Comparison of ENCODE assay signal across 28 mouse cellular contexts in the genomic region with DNA sequence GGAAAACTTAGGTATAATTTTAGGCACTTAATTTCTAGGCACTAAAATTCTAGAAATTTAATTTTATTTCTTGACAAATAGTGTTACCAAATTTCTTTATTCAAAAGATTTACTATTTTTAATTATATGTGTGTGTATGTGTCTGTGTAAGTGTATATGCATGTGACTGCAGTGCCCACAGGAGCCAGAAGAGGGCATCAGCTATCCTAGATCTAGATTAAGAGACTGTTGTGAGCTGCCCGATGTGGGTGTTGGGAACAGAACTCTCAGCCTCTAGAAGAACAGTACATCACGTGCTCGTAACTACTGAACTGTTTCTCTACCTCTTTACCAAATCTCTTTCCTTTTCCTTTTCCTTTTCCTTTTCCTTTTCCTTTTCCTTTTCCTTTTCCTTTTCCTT.
A peak's percentile ranks its signal among the peaks of the same experiment; 100 is the strongest.
DNase-seq lines count a peak whose midpoint lies in the region; ATAC-seq and TF ChIP-seq lines count a peak whose summit lies in the region.
"Had no signal": no experiment of that assay in that cellular context is flagged by ENCODE, and none has a peak within 500 bp of the region (broad histone marks: within the 10 kb centered on the region; RNA-seq: fewer than 3 reads in every experiment).

No protein-coding gene starts in this region.

- no peak for TF ChIP-seq EP300 in lung, postnatal 0 days (IDR thresholded peaks at IDR 0.05)

- CTCF ChIA-PET in Patski (lab: Charles Lee): no interaction called here

- no peak overlapping the region for H3K9ac ChIP-seq in hindbrain, postnatal 0 days (replicated peaks; ENCODE audit: low read length)
- H3K9ac ChIP-seq in hindbrain, embryonic 13.5 days: no peak overlapping the region
- no peak overlapping the region for H3K9ac ChIP-seq in lung, postnatal 0 days (replicated peaks; ENCODE audit: low read depth)
- H3K9ac ChIP-seq: hindbrain, embryonic 14.5 days; liver, embryonic 12.5 days; liver, postnatal 0 days; neural tube, embryonic 12.5 days had no signal

- ATAC-seq in hindbrain, postnatal 0 days: no peak
- no peak for ATAC-seq in hindbrain, embryonic 13.5 days (ENCODE audit: low FRiP score)
- ATAC-seq in lung, postnatal 0 days: no peak
- no peak for ATAC-seq in Patski
- ATAC-seq: CD4-positive, CD25-positive, alpha-beta regulatory T cell, adult 4 months; liver, embryonic 12.5 days; liver, postnatal 0 days; midbrain, embryonic 16.5 days had no signal

- no peak overlapping the region for H3K4me2 ChIP-seq in hindbrain, postnatal 0 days (ENCODE audit: low read depth, low read length)
- H3K4me2 ChIP-seq in hindbrain, embryonic 13.5 days: no peak overlapping the region
- H3K4me2 ChIP-seq in lung, postnatal 0 days (replicated peaks; ENCODE audit: low read depth, low read length): no peak overlapping the region
- H3K4me2 ChIP-seq: heart, embryonic 11.5 days; hindbrain, embryonic 14.5 days; liver, embryonic 12.5 days; neural tube, embryonic 12.5 days had no signal

- DNase-seq in hindbrain, postnatal 0 days (ENCODE audit: low spot score): no peak
- no peak for DNase-seq in lung, postnatal 0 days (ENCODE audit: low spot score)
- no peak for DNase-seq in lung, postnatal 10 days
- DNase-seq in Patski (ENCODE audit: low read depth, low spot score): no peak
- DNase-seq in adrenal gland, adult 2 months: no peak
- DNase-seq in right cerebral cortex, postnatal 4 days: no peak
- DNase-seq: adrenal gland, postnatal 36 days; cerebellum, adult 18-20 months; gastrocnemius, postnatal 25 days; heart, adult 11 months; heart, postnatal 4 days; kidney, adult 9 months; kidney, postnatal 10 days; layer of hippocampus, adult 9-11 months; liver, postnatal 0 days; lung, postnatal 14 days; thymus, adult 2 months; thymus, postnatal 36 days had no signal

- in situ Hi-C loops in Patski (cut with MboI; ENCODE audit: low pct_unique_long_range_greater_than_20kb): no loop called here

- peak; percentile 23; the same call in 1 of the 2 replicates for TF ChIP-seq CTCF in hindbrain, postnatal 0 days (IDR thresholded peaks at IDR 0.05; ENCODE audit: low read depth)
- TF ChIP-seq CTCF in lung, postnatal 0 days (IDR thresholded peaks at IDR 0.05): 0 out of 2 replicates have a peak, but pooled peaks have one; percentile 8
- peak; percentile 26 for TF ChIP-seq CTCF in Patski (IDR thresholded peaks at IDR 0.05)

- H3K36me3 ChIP-seq in hindbrain, postnatal 0 days (ENCODE audit: insufficient read depth, low read length): no peaks in the 10 kb centered on the region
- peaks cover 8% of the 10 kb centered on the region for H3K36me3 ChIP-seq in hindbrain, embryonic 13.5 days
- no peaks in the 10 kb centered on the region for H3K36me3 ChIP-seq in lung, postnatal 0 days (ENCODE audit: insufficient read depth, low read length)

- POLR2A ChIA-PET in Patski (lab: Charles Lee): no interaction called here

- H3K9me3 ChIP-seq in hindbrain, postnatal 0 days (ENCODE audit: low read length): no peaks in the 10 kb centered on the region
- H3K9me3 ChIP-seq in hindbrain, embryonic 13.5 days: no peaks in the 10 kb centered on the region
- H3K9me3 ChIP-seq in lung, postnatal 0 days (ENCODE audit: low read length): no peaks in the 10 kb centered on the region
- H3K9me3 ChIP-seq: liver, embryonic 12.5 days; midbrain, embryonic 10.5 days; neural tube, embryonic 12.5 days had no signal

- WGBS in hindbrain, postnatal 0 days: 99% methylated on average over 3 of the region's 3 CpGs
- WGBS in hindbrain, embryonic 13.5 days: 100% methylated on average over 3 of the region's 3 CpGs
- 99% methylated on average over 3 of the region's 3 CpGs for WGBS in lung, postnatal 0 days

- H3K27me3 ChIP-seq in hindbrain, postnatal 0 days (ENCODE audit: insufficient read depth, low read length): no peaks in the 10 kb centered on the region
- no peaks in the 10 kb centered on the region for H3K27me3 ChIP-seq in hindbrain, embryonic 13.5 days
- H3K27me3 ChIP-seq in lung, postnatal 0 days (replicated peaks; ENCODE audit: insufficient read depth, low read length): no peaks in the 10 kb centered on the region
- H3K27me3 ChIP-seq in Patski: no peaks in the 10 kb centered on the region
- H3K27me3 ChIP-seq: liver, embryonic 12.5 days; neural tube, embryonic 12.5 days had no signal

- no peaks in the 10 kb centered on the region for H3K4me1 ChIP-seq in hindbrain, postnatal 0 days (ENCODE audit: insufficient read depth, low read length)
- H3K4me1 ChIP-seq in hindbrain, embryonic 13.5 days (replicated peaks): no peaks in the 10 kb centered on the region
- no peaks in the 10 kb centered on the region for H3K4me1 ChIP-seq in lung, postnatal 0 days (ENCODE audit: insufficient read depth, low read depth, low read length)
- H3K4me1 ChIP-seq: liver, embryonic 12.5 days; midbrain, embryonic 10.5 days; neural tube, embryonic 12.5 days had no signal

- H3K27ac ChIP-seq in hindbrain, postnatal 0 days: no peak overlapping the region
- no peak overlapping the region for H3K27ac ChIP-seq in hindbrain, embryonic 13.5 days
- H3K27ac ChIP-seq in lung, postnatal 0 days (ENCODE audit: low read length): no peak overlapping the region
- H3K27ac ChIP-seq: liver, embryonic 12.5 days; midbrain, embryonic 10.5 days; neural tube, embryonic 12.5 days had no signal

- no peak overlapping the region for H3K4me3 ChIP-seq in hindbrain, postnatal 0 days (ENCODE audit: low read length)
- H3K4me3 ChIP-seq in hindbrain, embryonic 13.5 days: no peak overlapping the region
- H3K4me3 ChIP-seq in lung, postnatal 0 days (ENCODE audit: low read depth, low read length): no peak overlapping the region
- H3K4me3 ChIP-seq: erythroblast, embryonic 14.5 days; liver, embryonic 12.5 days; midbrain, embryonic 10.5 days; myocyte; neural tube, embryonic 12.5 days had no signal
